Mouse (Mus musculus) heart, embryonic 12.5 days (tissue): ENCODE measurements at regions not wholly inside any gene's neighbourhood (a gene's known extent, or its start where the extent isn't known, plus 50 kb on each side); places are given as distances from the start of the nearest gene placed in this dataset.

Source experiments
- ATAC-seq: fragments of 200-750 bp; cut with Nextera tagmentation; 2 replicates; pipeline ENCODE4 v1.8.0; 2017; ENCODE audit warnings: moderate TSS enrichment, moderate library complexity; ENCODE audit not compliant: insufficient number of reproducible peaks, low FRiP score
- H3K27ac ChIP-seq: fragments of 300-500 bp; sonication (generic); 2 replicates; pipeline ENCODE4 v1.5.1; 2016; ENCODE audit warnings: mild to moderate bottlenecking, moderate library complexity; ENCODE audit not compliant: poor library complexity, severe bottlenecking
- H3K27me3 ChIP-seq: fragments of 300-500 bp; sonication (generic); replicated peaks from 2 replicates; pipeline ENCODE4 v1.6.1; 2016; ENCODE audit warnings: mild to moderate bottlenecking, moderate library complexity
- H3K36me3 ChIP-seq: fragments of 300-500 bp; sonication (generic); 2 replicates; pipeline ENCODE4 v1.6.1; 2016; ENCODE audit warnings: mild to moderate bottlenecking, moderate library complexity
- H3K4me1 ChIP-seq: fragments of 300-500 bp; sonication (generic); replicated peaks from 2 replicates; pipeline ENCODE4 v1.6.1; 2016; ENCODE audit warnings: mild to moderate bottlenecking
- H3K4me2 ChIP-seq: fragments of 300-500 bp; sonication (generic); 2 replicates; pipeline ENCODE4 v1.6.1; 2016; ENCODE audit warnings: mild to moderate bottlenecking, moderate library complexity
- H3K4me3 ChIP-seq: fragments of 300-500 bp; sonication (generic); 2 replicates; pipeline ENCODE4 v1.5.1; 2016; ENCODE audit warnings: mild to moderate bottlenecking
- H3K9ac ChIP-seq: fragments of 300-500 bp; sonication (generic); 2 replicates; pipeline ENCODE4 v1.6.1; 2016; ENCODE audit warnings: mild to moderate bottlenecking, moderate library complexity
- H3K9me3 ChIP-seq: fragments of 300-500 bp; sonication (generic); replicated peaks from 2 replicates; pipeline ENCODE4 v1.6.1; 2016; ENCODE audit warnings: mild to moderate bottlenecking, moderate library complexity
- WGBS: fragments of 180-500 bp; shearing (Covaris S2); methylation state at CpG from one replicate; pipeline ENCODE4 v1.1.7; 2016; 5-methylcytosine and 5-hydroxymethylcytosine counted together

DNA sequence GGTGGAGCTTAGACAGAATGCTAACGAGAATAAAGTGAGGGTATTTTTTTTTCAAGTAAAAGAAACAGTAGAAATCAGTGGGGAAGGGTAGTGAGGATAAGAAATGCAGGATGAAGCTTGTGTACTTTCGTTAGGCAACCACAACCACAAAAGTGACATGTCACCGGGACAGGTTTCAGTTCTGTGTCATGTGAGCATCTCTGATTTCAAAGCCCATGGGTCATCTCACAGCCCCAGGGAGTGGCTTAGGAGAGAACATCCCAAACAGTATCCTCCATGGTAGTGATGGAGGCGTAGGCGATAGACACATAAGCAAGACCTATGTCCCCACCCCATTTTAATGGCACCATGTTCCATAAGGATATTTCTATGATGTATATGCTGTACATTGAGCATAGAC, 147.4 kb upstream of the Arl4c start:
- H3K4me3 ChIP-seq: no peak overlapping the region
- no peak overlapping the region for H3K27ac ChIP-seq
- H3K9me3 ChIP-seq: no peaks in the 10 kb centered on the region
- no peaks in the 10 kb centered on the region for H3K27me3 ChIP-seq
- H3K4me1 ChIP-seq: no peaks in the 10 kb centered on the region
- H3K9ac ChIP-seq: no peak overlapping the region
- H3K4me2 ChIP-seq: no peak overlapping the region
- no peak for ATAC-seq
- no peaks in the 10 kb centered on the region for H3K36me3 ChIP-seq
- WGBS: 78% methylated on average over 5 of the region's 5 CpGs

- WGBS: 78% methylated on average over 5 of the region's 5 CpGs
- no peaks in the 10 kb centered on the region for H3K9me3 ChIP-seq
- ATAC-seq: no peak
These were observed 149.9 kb upstream of the Arl4c start for GRCm38 (mm10) chr1:88851931-88852330.

GRCm38 (mm10) chr1:88860871-88861589, 159.0 kb upstream of the Arl4c start:
- Histone ChIP-seq H3K9ac (no peak overlapping the region), H3K4me2 (no peak overlapping the region), H3K4me1 (no peaks in the 10 kb centered on the region), H3K27me3 (no peaks in the 10 kb centered on the region; the same call in 1 of the 2 replicates), H3K9me3 (no peaks in the 10 kb centered on the region), H3K27ac (no peak overlapping the region), H3K4me3 (no peak overlapping the region), H3K36me3 (no peaks in the 10 kb centered on the region)
- ATAC-seq: no peak
- WGBS: 72% methylated on average over 7 of the region's 7 CpGs

More at GRCm38 (mm10) chr1:88851931-88852330, 149.9 kb upstream of the Arl4c start:
- no peak overlapping the region for H3K27ac ChIP-seq
- H3K4me1 ChIP-seq: no peaks in the 10 kb centered on the region
- H3K4me2 ChIP-seq: no peak overlapping the region
- H3K36me3 ChIP-seq: no peaks in the 10 kb centered on the region
- H3K4me3 ChIP-seq: no peak overlapping the region
- no peaks in the 10 kb centered on the region for H3K27me3 ChIP-seq
- no peak overlapping the region for H3K9ac ChIP-seq

DNA sequence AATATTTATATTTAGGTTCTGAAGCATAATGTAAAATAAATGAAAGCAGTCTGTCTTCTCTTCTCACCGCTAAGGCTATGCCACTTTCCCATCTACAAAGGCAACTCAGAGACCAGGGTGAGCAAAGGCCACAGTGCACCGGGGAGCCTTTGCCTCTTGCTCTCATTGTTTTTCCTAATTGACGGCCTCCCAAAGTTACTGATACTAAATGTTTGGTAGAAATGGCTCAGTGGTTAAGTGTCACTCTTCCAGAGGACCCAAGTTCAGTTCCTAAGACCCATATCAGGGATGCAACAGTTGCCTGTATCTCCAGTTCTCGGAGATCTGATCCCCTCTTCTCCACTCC, 159.5 kb upstream of the Arl4c start:
- no peaks in the 10 kb centered on the region for H3K9me3 ChIP-seq
- H3K36me3 ChIP-seq: no peaks in the 10 kb centered on the region
- WGBS: 81% methylated on average over 4 of the region's 4 CpGs
- no peaks in the 10 kb centered on the region for H3K4me1 ChIP-seq
- no peak overlapping the region for H3K9ac ChIP-seq
- H3K4me2 ChIP-seq: no peak overlapping the region
- H3K4me3 ChIP-seq: no peak overlapping the region
- no peak overlapping the region for H3K27ac ChIP-seq
- no peak for ATAC-seq
- no peaks in the 10 kb centered on the region; the same call in 1 of the 2 replicates for H3K27me3 ChIP-seq

DNA sequence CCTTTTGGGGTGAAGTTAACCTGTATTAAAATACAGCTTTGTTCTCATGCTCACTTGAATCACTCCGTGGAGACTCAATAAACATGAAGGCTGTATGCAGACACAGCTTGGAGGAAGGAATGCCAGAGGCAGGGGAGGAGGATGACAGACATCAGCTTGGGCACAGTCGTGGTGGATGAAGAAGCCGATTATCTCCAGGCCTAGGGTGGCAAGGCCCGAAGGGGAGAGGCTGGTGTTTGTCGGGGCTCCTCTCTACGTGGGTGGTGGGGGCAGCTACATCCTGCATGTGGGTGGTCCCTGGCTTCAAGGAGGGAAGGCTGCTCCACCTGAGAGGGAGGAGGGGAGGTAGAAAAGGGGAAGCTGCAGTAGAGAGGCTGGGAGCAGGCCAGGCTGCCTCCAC, 163.4 kb upstream of the Arl4c start:
- Histone ChIP-seq H3K27me3 (no peaks in the 10 kb centered on the region; the same call in 1 of the 2 replicates), H3K4me2 (no peak overlapping the region), H3K36me3 (no peaks in the 10 kb centered on the region), H3K9me3 (no peaks in the 10 kb centered on the region), H3K9ac (no peak overlapping the region), H3K27ac (no peak overlapping the region), H3K4me3 (no peak overlapping the region), H3K4me1 (no peaks in the 10 kb centered on the region)
- ATAC-seq: no peak
- 34% methylated on average over 6 of the region's 6 CpGs for WGBS

- Histone ChIP-seq H3K27ac (no peak overlapping the region), H3K36me3 (no peaks in the 10 kb centered on the region), H3K9ac (no peak overlapping the region), H3K4me3 (no peak overlapping the region), H3K27me3 (no peaks in the 10 kb centered on the region; the same call in 1 of the 2 replicates), H3K4me1 (no peaks in the 10 kb centered on the region), H3K9me3 (no peaks in the 10 kb centered on the region), H3K4me2 (no peak overlapping the region)
- ATAC-seq: no peak
- 72% methylated on average over 2 of the region's 2 CpGs for WGBS
These were observed 164.6 kb upstream of the Arl4c start for GRCm38 (mm10) chr1:88866571-88866970.

DNA sequence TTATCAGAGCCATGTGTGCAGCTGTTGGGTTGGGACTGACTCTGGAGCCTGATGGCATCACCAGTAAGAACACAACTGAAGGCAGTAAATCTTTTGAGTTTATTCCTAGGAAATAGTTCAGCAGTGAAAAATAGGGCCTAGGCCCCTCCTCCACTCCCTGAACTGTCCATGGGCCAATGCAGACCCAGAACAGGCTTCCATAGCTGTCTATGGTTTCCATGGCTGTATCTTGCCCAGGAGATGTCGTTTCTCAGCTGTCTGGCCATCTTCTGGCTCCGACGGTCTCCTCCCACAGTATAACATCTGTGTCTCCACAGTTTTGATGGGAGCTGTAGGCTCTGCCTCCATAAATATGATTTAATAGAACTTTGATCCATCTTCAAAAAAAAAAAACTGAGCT, 165.1 kb upstream of the Arl4c start:
- H3K27ac ChIP-seq: no peak overlapping the region
- no peak for ATAC-seq
- WGBS: 76% methylated on average over 3 of the region's 3 CpGs

GRCm38 (mm10) chr1:88869885-88870284, 167.9 kb upstream of the Arl4c start:
- H3K9me3 ChIP-seq: no peaks in the 10 kb centered on the region
- H3K9ac ChIP-seq: no peak overlapping the region
- no peaks in the 10 kb centered on the region for H3K36me3 ChIP-seq
- no peak for ATAC-seq
- no peak overlapping the region for H3K4me2 ChIP-seq
- no peaks in the 10 kb centered on the region for H3K4me1 ChIP-seq
- no peak overlapping the region for H3K4me3 ChIP-seq
- no peak overlapping the region for H3K27ac ChIP-seq
- H3K27me3 ChIP-seq: no peaks in the 10 kb centered on the region
- 80% methylated on average over 4 of the region's 4 CpGs for WGBS

More for the DNA sequence above, 165.1 kb upstream of the Arl4c start:
- no peaks in the 10 kb centered on the region for H3K9me3 ChIP-seq
- no peak overlapping the region for H3K4me3 ChIP-seq
- no peak overlapping the region for H3K9ac ChIP-seq
- no peaks in the 10 kb centered on the region for H3K36me3 ChIP-seq
- no peaks in the 10 kb centered on the region for H3K27me3 ChIP-seq
- H3K4me2 ChIP-seq: no peak overlapping the region
- no peaks in the 10 kb centered on the region for H3K4me1 ChIP-seq

- WGBS: 73% methylated on average over 6 of the region's 6 CpGs
- H3K4me3 ChIP-seq: no peak overlapping the region
- no peak overlapping the region for H3K4me2 ChIP-seq
- H3K27me3 ChIP-seq: no peaks in the 10 kb centered on the region
- ATAC-seq: no peak
- no peaks in the 10 kb centered on the region for H3K36me3 ChIP-seq
- no peaks in the 10 kb centered on the region for H3K9me3 ChIP-seq
- no peaks in the 10 kb centered on the region for H3K4me1 ChIP-seq
- no peak overlapping the region for H3K27ac ChIP-seq
- no peak overlapping the region for H3K9ac ChIP-seq
These were observed 173.3 kb upstream of the Arl4c start for GRCm38 (mm10) chr1:88875356-88875755.

DNA sequence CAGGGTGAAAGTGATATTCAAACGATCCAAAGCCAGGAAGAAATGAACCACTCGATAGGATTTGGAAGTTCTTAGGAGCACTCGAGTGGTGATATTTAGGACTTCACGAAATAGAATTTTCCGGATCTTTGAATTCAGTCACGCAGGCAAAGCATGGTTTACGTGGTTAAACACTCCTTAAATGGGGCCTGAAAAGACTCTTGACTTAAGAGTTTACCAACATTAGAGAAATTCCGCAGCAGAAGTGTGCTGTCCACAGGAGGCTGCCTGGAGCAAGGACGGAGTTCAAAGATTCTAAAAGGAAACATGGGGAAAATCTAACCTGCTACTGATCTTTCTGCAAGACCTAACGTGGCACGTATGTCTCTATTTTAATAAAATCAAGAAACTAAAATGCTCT, 175.4 kb upstream of the Arl4c start:
- Histone ChIP-seq H3K4me2 (no peak overlapping the region), H3K36me3 (no peaks in the 10 kb centered on the region), H3K9ac (no peak overlapping the region), H3K27ac (no peak overlapping the region), H3K4me3 (no peak overlapping the region), H3K27me3 (no peaks in the 10 kb centered on the region), H3K4me1 (no peaks in the 10 kb centered on the region), H3K9me3 (no peaks in the 10 kb centered on the region)
- no peak for ATAC-seq
- WGBS: 83% methylated on average over 11 of the region's 11 CpGs

DNA sequence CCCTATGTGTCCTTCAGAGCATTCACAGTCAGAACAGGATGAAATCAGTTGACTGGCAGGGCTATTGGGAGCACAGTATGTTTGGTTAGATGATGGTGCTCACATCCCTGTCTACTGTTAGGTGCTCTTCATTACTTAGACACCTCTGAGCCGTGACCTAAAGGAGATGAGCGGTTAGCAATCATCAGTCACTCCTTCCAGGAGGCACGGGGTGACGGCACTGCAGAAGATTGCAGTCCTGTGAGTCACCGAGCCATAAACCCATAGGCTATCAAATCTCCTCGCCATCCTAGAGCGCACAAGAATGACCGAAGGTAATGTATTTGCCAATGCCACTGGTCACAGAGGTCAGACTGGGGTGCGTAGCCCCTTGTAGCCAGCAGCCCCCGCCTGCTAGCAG, 176.8 kb upstream of the Arl4c start:
- Histone ChIP-seq H3K4me2 (no peak overlapping the region), H3K36me3 (no peaks in the 10 kb centered on the region), H3K9ac (no peak overlapping the region), H3K27me3 (no peaks in the 10 kb centered on the region), H3K9me3 (no peaks in the 10 kb centered on the region), H3K27ac (no peak overlapping the region), H3K4me3 (no peak overlapping the region), H3K4me1 (no peaks in the 10 kb centered on the region)
- WGBS: 82% methylated on average over 10 of the region's 10 CpGs
- no peak for ATAC-seq

- Histone ChIP-seq H3K9me3 (no peaks in the 10 kb centered on the region), H3K36me3 (no peaks in the 10 kb centered on the region), H3K9ac (no peak overlapping the region), H3K4me2 (no peak overlapping the region), H3K4me1 (no peaks in the 10 kb centered on the region), H3K27ac (no peak overlapping the region), H3K27me3 (no peaks in the 10 kb centered on the region), H3K4me3 (no peak overlapping the region)
- no peak for ATAC-seq
- 71% methylated on average over 5 of the region's 5 CpGs for WGBS
These were observed 177.3 kb upstream of the Arl4c start for GRCm38 (mm10) chr1:88879367-88879766.
